Mouse (Mus musculus) bone marrow macrophage, adult 2 months (primary cell): Measurements from ENCODE around the gene Hnf4a. TPM values are rescaled to one million over a fixed set of nuclear protein-coding genes. Genes with fewer than 3 reads are reported as not detected.

ENCODE experiments used
- H3K27ac ChIP-seq: 2 replicates; pipeline ENCODE4 v1.5.1; 2012; ENCODE audit warnings: low read depth, low read length; ENCODE audit not compliant: insufficient read depth
- H3K4me1 ChIP-seq: 2 replicates; pipeline ENCODE4 v1.6.1; 2012; ENCODE audit warnings: low read length; ENCODE audit not compliant: control insufficient read depth, insufficient read depth
- H3K4me3 ChIP-seq: 2 replicates; pipeline ENCODE4 v1.5.1; 2012; ENCODE audit warnings: mild to moderate bottlenecking, low read length, moderate library complexity; ENCODE audit not compliant: insufficient read depth
- CTCF ChIP-seq: IDR thresholded peaks from 2 replicates; pipeline ENCODE4 v1.5.1; 2012; ENCODE audit warnings: low read depth, mild to moderate bottlenecking, low read length, moderate library complexity
- POLR2A ChIP-seq: IDR thresholded peaks from 2 replicates; pipeline ENCODE4 v1.6.1; 2012; ENCODE audit warnings: mild to moderate bottlenecking, low read depth, low read length, borderline replicate concordance
- polyA plus RNA-seq: library from polyadenylated mRNA; stranded (reverse); fragments of >200 nt; gene quantifications from 2 replicates; pipeline ENCODE4 v1.2.4, GENCODE M21; 2012; ENCODE audit not compliant: missing spikeins, insufficient read depth, insufficient read length

The Hnf4a gene
- polyA plus RNA-seq, 1 experiment = not detected

DNA sequence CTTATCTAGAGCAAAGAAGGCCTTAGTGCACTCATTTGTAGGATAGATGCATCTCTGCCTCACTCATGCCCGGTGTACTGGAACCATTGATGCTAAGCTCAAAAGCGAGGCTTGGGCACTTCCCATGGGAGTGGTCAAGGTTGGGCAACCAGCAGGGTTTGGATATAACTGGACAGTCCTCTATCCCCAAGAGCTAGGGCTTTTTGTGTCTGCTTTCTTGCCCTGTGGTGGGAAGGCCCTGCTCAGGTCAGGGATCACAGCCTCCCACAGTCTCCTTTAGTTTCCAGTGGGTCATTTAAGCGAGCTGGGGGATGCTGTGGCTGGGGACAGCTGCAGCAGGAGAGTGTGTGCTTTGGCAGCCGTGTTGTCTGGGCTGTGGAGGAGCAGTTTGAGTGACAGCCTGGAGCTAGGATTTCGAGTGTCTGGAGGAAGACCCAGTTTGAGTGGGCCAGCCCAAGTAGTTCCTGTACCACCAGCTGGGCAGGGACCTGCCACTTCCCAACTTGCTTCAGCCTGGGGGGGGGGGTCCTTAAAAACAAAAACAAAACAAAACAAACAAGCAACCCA lies 16.8 kb upstream of the Hnf4a start:
- Histone ChIP-seq H3K4me1 (no peaks in the 10 kb centered on the region), H3K27ac (no peak overlapping the region), H3K4me3 (no peak overlapping the region)
- TF ChIP-seq POLR2A (no peak), CTCF (no peak)

DNA sequence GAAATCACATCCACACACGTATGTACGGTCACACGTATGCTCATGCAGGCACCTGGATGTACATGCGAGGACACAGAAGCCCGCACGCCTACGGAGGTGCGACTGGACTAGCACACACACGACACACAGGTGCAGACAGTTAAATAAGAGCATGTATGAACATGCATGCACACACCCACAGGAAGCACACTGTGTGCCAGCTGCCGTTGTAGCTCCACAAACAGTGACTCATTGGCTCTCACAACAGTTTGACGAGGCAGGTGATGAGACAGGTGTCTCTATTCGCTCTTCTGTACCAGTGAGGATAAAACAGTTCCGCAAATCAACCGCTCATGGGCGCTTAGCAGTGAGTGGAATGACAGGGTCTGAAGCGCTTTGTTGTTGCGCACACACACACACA lies 16.0 kb upstream of the Hnf4a start:
- H3K4me1 ChIP-seq = no peaks in the 10 kb centered on the region
- H3K4me3 ChIP-seq = no peak overlapping the region
- TF ChIP-seq CTCF (no peak), POLR2A (no peak)
- no peak overlapping the region for H3K27ac ChIP-seq

DNA sequence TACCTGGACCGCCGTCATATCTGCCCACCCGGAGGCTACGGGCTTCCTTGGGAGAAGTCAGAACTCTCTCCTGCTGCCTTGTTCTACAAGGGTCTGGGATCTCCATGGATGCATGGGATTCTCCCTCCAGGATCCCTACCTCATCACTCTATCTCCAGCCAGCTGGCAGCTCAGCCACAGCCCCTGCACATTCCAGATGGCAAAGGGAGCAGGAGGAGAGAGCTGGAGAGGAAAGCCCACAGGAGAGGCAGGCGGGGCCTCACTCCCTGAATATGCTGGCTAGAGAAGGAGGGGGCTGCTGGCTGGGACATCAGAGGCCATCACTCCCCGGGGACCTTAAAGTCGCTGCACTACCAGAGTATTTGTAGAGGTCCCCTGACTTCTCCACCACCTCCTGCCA lies 15.3 kb upstream of the Hnf4a start:
- Histone ChIP-seq H3K27ac (no peak overlapping the region), H3K4me1 (no peaks in the 10 kb centered on the region), H3K4me3 (no peak overlapping the region)
- TF ChIP-seq POLR2A (no peak), CTCF (no peak)

DNA sequence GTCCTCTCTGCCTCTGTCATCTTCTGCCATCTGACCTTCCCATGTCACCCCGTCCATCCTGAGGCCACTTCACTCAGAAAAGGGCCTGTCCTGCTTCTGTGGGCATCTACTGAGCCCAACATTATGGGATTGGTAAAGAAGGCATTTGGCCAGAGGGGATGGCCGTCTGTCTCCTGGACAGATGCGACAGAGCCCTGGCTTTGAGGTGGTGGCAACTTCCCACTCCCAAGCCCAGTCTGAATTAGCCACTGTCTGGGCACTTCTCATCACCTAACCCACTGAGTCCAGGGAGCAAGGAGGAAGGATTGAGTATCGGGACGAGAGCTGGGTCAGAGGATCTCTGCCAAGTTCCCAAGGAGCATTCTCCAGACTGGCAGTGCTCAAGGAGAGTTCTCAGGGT lies 14.6 kb upstream of the Hnf4a start, which contains the start of gene R3hdml:
Gene R3hdml, plus strand, starts transcription at position 301 of the 400 bp plus-strand sequence.
- no peaks in the 10 kb centered on the region for H3K4me1 ChIP-seq
- TF ChIP-seq CTCF (no peak), POLR2A (no peak)
- no peak within 1 kb of the TSS for H3K27ac ChIP-seq
- H3K4me3 ChIP-seq = no peak within 1 kb of the TSS

DNA sequence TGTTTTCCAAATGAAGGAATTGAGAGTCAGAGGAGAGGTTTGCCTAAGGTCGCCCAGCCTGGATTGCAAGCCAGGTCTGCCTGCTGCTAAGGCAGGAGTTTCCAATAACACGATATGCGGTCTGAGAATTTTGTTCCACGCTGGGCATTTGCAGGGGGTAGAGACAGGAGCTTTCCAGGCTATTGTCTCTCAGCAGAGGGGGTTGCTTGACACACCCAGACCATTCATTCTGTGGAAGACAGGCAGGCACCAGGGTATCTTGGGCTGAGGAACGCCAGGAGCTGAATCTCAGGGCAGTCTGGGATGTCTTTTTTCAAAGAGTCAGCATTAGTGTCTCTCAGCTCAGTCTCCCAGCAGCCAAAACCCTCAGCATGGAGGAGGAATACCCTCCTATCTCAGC lies 13.6 kb upstream of the Hnf4a start:
- Histone ChIP-seq H3K4me3 (no peak overlapping the region), H3K4me1 (no peaks in the 10 kb centered on the region), H3K27ac (no peak overlapping the region)
- TF ChIP-seq CTCF (no peak), POLR2A (no peak)

DNA sequence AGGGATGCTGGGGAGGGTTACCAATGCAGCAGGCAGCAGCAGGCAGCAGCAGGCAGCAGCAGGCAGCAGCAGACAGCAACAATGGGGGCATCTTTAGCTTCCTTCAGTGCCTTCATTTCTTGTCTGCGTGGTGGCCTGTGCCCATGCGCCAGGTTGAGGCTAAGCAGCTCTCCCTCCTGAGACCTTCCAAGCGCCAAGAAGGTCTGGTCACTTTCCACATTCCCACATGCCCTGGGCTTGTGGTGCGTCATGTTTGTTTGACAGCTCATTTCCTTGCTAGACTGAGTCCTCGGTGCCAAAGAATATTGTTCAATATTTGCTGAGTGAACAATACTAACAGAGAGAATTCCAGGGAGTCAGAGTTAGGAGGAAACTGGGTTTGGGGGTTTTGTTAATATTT lies 12.6 kb upstream of the Hnf4a start:
- TF ChIP-seq POLR2A = no peak
- no peak for TF ChIP-seq CTCF

DNA sequence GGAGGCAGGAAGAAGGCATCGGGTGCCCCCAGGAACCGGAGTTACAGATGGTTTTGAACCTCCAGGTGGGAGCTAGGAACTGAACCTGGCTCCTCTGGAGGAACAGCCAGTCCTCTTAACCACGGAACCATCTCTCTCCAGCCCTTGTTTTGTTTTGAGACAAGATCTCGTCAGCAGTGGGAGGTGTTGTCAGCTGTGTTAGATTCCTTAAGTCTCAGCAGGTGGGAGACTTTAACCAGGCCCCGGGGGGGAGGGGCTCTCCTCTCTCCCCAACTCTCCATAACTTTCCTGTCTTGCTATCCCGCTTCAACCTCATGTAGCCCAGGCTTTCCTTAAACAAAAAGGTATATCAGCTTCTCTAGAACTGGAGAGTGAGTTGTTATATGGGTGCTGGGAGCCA lies 12.2 kb upstream of the Hnf4a start:
- Histone ChIP-seq H3K4me1 (no peaks in the 10 kb centered on the region), H3K27ac (no peak overlapping the region), H3K4me3 (no peak overlapping the region)
- TF ChIP-seq CTCF = no peak
- TF ChIP-seq POLR2A = no peak

More for the DNA sequence above, 12.6 kb upstream of the Hnf4a start:
- Histone ChIP-seq H3K27ac (no peak overlapping the region), H3K4me3 (no peak overlapping the region), H3K4me1 (no peaks in the 10 kb centered on the region)

DNA sequence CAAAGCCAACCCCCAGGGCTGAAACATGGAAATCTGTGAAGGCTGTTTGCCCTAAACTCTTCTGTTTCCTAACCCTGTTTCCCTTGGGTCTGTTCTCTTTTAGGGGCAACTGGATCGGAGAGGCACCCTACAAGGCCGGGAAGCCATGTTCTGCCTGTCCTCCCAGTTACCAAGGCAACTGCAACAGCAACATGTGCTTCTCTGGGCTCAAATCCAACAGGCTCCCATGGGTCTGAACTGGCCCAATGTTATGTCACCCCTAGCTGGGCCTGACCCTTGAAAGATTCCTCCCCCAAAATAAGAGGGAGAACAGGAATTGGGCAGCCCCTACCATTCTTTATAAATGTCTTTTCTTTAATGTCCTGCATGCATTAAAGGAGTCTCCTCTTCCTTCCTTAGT lies 4.4 kb upstream of the Hnf4a start:
- Histone ChIP-seq H3K4me3 (no peak overlapping the region), H3K27ac (no peak overlapping the region), H3K4me1 (no peaks in the 10 kb centered on the region)
- TF ChIP-seq POLR2A (no peak), CTCF (no peak)

DNA sequence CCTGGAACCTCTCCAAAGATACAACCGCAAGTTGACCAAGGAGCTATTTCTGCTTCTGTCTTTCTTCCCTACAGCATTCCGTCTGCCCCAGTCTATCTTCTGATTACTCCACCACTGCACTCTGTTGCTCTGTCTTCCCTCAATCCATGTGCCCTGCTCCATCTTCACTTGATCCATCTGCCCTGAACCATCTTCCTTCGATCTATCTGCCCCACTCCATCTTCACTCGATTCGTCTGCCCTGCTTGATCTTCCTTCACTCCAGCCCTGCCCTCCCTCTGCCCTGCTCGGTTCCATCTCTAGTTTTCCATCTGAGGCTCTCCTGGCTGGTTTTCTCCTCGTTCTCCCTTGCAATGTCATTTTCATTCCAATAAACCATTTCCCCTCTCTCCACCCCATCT lies 3.4 kb upstream of the Hnf4a start:
- no peak overlapping the region for H3K27ac ChIP-seq
- TF ChIP-seq CTCF (no peak), POLR2A (no peak)
- H3K4me3 ChIP-seq = no peak overlapping the region
- no peaks in the 10 kb centered on the region for H3K4me1 ChIP-seq

DNA sequence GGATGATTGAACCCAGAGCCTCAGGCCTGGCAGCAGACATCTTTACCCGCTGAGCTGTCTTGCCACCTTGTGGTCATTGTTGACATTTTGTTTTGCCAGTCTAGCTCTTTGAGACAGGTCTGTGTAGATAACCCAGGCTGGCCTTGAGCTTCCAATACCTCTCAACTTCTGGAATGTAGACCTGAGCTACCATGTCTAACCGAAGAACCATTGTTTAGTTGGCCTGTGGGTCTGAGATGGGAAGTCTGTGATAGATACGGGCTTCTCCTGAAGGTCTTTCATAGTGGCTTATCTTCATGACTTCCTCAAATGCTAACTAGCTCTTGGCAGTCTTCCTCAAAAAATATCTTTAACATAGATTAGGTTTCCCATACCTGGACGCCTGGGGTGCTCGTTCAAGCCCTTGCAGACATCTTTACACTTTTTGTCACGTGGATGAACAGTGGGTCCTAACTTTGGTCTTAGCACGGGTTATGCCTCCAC lies 19.2 kb downstream of the Hnf4a start:
- Histone ChIP-seq H3K4me3 (no peak overlapping the region), H3K4me1 (no peaks in the 10 kb centered on the region), H3K27ac (no peak overlapping the region)
- no peak for TF ChIP-seq CTCF
- TF ChIP-seq POLR2A = no peak

DNA sequence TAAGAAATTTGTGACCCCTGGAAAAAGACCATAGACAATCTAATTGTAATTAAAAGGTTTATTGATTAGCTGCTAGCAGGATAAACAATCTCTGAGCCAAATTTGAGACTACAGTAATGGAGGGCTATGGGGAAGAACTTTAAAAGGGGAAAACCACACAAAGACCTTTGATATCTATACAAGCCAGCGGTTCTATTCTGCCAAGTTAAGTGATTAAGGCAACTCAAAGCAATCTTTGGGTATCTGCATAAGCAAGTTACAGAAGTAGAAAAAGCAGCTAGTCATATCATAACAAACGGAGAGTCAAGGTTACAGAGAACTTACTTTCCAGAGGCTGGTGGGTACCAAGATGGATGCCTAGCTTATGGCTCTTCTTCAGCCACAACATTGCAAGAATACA lies 20.9 kb downstream of the Hnf4a start:
- no peak overlapping the region for H3K4me3 ChIP-seq
- no peaks in the 10 kb centered on the region for H3K4me1 ChIP-seq
- TF ChIP-seq POLR2A (no peak), CTCF (no peak)
- H3K27ac ChIP-seq = no peak overlapping the region
